Mouse (Mus musculus) bone marrow, adult 2 months (tissue): ENCODE measurements around the gene Krtap19-9b.

Experiments used
- CTCF ChIP-seq: fragments of 200-500 bp; IDR thresholded peaks from 2 replicates; pipeline ENCODE4 v1.5.1; 2011; ENCODE audit warnings: low read length, control low read depth; ENCODE audit not compliant: control insufficient read depth, insufficient read depth
- POLR2A ChIP-seq: fragments of 200-500 bp; IDR thresholded peaks from 2 replicates; pipeline ENCODE4 v1.6.1; 2011; ENCODE audit warnings: low read depth, mild to moderate bottlenecking, control low read depth, low read length, borderline replicate concordance; ENCODE audit not compliant: control insufficient read depth

DNA sequence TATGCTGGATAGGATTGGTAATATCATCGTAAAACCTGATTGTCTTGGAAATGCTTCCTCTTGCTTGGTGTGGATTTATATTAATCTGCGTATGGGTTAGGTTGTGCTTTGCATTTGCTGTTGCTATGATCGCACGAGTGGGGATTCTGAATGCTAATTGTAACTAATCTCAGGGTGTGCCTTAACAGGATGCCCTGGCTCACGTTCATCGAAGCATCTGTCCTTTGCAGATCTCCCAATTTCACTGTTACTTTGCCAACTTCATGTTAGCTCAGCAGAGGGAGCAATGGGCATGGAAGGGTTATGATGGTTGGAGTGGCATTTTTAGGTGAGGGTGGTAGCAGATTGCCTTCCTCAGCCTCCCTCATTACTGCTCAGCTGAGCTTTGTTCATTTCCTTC lies 9.0 kb upstream of the Krtap19-9b start:
- no peak for TF ChIP-seq CTCF
- TF ChIP-seq POLR2A = no peak
